Mouse (Mus musculus) G1E-ER4 (cell line): ENCODE measurements around the gene Mfsd11. TPM values are rescaled to one million over a fixed set of nuclear protein-coding genes. Genes with fewer than 3 reads are reported as not detected.

Experiments
- GATA1 ChIP-seq: IDR thresholded peaks from one replicate; pipeline ENCODE4 v1.8.0; 2012; ENCODE audit warnings: low read length, inconsistent platforms
- polyA plus RNA-seq: library from polyadenylated mRNA; stranded (reverse); fragments of >175 nt; gene quantifications from 2 replicates; pipeline ENCODE4 v1.2.3, GENCODE M21; 2012

Gene Mfsd11
- 7.1 and 7.4 TPM in 2 replicates for polyA plus RNA-seq

DNA sequence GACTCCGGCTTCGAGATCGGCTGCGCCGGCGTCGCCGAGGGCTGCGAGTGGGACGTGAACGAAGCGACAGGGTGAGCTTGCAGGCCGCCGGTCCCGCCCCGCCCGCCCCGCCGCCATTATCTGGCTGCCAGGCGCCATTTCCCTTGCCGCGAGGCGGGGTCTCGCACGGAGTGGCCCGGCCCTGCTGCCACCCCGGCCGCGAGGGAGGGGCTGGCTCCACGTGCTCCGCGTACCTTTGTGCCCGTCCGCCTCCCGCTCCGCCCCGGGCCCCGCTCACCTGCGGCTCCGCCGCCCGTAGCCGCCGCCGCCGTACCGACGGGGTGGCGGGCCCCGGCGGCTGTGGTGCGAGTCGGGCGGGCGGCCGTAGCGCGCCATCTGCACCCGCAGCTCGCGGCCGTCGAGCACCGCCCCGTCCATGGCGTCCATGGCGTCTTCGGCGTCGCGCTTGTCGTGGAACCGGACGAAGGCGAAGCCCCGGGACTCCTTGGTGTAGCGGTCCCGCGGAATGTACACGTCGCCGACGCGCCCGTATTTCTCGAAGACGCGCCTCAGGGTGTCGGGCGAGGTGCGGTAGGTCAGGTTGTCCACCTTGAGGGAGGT lies at the start of gene Mfsd11:
Gene Mfsd11 (plus strand): TSS at position 150 of the 600 bp plus-strand sequence.
- no peak for TF ChIP-seq GATA1

DNA sequence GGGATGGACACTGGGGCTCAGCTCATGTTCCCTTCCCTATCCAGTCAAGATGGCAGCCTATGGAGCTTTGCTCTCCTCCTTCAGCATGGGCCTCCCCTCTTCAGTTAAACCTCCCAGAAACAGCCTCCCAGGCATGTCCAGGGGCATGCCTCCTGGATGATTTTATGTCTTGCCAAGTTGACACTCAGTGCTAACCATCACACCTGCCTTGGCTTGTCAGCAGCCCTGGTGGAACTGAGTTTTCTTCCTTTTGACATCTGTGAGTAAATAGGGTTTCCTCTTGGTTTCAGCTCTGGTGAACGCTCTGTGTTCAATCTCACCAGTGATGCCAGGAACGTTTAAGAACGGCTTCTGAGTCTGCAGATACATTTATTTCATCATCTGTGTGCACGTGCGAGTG lies 49.5 kb upstream of the Mfsd11 start:
- no peak for TF ChIP-seq GATA1

DNA sequence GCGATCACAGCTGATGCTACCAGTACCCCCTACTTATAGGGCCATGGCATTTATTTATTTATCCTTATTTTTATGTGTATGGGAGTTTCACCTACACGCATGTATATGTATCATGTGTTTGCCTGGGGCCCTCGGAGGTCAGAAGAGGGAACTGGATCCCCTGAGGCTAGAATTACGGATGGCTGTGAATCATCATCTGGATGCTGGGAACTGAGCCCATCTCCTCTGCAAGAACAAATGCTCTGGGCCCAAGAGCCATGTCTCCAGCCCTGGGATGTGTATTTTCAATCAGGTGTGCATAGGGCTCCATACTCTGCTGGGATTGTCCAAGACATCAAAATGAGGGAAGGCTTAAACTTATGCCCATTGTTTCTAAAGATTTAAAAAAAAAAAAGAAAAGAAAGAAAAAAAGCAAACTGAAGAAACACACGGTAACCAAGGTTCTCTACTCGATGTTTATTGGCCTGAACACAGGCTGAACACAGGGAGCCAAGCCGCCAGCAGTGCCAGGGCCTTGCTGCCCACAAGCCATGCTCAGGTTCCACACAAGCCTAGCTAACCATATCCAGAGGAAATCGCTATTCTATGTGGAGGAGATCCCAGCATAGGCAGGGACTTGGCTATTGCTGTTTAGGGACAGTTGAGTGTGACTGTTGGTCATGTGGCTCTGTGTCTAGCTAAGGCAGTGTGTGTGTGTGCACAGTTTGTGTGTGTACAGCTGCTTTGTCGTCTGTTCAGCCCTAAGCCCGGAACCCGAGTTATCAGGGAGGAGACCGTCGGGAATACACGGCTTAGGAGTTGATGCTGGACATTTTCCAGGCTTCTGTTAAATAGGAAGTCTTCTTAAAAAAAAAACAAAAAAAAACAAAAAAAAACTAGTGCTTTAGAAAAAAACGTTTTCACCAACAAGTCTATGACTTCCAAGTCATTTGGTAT lies 45.8 kb upstream of the Mfsd11 start:
- TF ChIP-seq GATA1: no peak

DNA sequence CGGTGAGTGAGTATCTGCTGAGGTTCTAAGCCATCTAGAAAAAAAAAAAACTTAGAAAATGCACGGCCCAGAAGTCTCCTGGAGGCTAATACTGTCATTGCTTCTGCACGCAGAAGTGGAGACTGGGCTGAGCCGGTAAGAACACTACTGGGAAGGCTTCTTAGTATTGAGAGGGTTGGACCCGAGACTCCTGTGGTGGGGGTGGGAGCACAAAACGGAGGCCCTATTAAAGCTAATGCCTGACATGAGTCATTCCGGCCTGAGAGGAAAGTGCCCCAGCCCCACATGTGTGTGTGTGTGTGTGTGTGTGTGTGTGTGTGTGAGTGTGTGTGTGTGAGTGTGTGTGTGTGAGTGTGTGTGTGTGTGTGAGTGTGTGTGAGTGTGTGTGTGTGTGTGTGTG lies 45.1 kb upstream of the Mfsd11 start:
- TF ChIP-seq GATA1: no peak

DNA sequence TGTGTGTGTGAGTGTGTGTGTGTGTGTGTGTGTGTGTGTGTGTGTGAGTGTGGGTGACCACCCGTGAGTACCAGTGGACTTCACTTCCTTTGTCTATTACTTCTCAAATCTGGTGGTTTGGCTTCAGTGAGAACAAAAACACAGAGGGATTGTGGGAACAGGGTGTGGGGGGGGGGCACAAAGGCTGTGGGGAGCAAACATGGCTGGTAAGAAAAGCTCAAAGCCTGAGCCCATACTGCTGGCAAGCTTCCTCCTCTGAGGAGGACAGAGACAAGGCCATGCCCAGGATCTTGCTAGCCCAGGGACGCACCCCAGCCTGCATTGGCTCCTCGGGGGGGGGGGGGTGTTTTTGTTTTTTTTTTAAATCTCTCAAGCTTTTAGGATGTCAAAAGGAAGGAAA lies 44.7 kb upstream of the Mfsd11 start:
- TF ChIP-seq GATA1: no peak

DNA sequence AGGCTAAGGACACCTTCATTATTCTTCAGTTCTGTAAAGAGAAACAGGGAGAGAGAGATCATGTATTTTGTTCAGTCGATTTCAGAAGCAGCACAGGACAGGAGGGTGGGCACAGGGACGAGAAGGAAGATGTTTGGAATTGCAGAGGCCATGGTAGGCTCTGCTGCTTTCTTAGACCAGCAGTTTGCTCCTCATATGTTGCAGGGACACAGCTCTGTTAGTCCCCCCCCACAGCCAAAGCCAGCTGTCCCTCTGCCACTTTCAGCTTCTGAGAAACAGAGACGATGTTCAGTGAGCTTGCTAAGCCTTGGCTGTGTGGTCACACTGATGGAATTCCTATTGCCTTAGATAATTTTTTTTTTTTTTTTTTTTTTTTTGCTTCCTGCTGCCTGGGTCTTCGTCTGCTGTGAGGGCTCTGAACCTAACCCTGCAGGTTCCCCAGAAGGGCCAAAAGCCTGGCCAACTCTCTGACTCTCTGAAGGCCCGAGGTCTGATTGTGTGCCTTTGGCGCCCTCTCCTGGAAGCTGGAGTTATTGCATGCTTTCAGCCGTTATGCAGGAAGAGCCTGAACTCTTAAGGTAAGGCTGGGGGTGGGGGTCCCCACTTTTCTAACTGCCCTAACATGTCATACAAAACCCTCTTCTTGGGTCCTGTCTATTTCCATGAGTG lies 44.2 kb upstream of the Mfsd11 start:
- TF ChIP-seq GATA1: no peak

DNA sequence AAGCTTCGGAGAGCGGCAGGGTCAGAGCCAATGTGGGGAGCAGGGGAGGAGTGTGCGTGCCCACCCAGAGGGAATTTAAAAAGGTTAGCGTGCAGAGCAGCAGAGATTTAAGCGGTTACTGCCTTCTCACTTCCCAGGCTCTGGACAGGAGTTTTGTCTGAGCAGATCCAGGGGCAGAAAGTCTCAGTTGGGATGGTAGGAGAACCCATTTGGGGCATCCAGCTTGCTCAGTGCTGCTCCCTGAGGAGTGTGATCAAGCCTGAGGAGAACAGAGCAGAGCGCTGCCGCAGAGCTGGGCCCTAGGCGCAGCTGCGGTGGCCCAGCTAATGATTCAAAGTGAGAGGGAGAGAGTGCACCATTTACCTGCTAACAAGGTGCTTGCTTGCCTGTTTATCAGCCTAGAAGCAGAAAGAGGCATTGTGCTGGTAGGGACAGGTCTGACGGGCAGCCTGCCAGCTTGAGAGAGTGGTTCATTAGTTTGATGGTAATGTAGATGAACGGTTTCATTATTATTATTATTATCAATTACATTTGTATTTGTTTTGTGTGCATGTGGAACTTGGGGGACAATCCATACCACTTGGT lies 43.3 kb upstream of the Mfsd11 start:
- TF ChIP-seq GATA1: no peak

DNA sequence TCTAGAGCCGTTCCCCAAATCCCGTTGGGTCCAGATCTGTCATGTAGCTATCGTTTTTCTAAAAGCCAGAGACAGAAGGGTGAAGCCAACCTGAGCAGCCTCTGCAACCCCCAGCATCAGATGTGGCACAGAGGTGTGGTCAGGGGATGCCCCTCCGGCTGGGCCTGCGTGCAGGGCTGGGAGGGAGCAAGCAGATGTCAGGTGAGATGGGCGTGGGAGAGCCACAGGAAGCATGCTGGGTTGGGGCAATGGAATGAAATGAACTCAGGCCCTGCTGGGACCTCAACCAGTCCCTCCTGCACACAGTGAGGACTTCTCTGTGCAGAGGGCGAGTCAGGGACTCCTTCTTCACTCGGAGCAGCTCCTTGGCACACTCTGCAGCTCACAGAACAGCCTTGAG lies 42.7 kb upstream of the Mfsd11 start:
- TF ChIP-seq GATA1: no peak

DNA sequence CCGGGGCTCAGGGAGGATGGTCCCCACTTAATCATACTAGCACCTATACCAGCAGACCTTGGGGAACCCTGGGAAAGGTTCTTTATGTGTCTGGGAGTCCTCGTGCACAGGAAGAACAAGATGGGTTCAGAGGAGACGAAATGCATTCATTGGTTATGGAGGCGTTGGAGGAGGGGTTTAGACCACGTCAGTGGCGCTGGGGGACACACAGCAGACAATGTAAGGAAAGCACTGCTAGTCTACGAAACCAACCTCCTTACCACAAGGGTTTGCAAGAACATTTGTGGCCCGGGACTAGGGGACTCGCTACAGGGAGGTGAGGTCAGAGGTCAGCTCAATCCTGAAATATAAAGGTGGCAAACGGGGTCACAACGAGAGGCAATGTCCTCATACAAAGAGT lies 41.7 kb upstream of the Mfsd11 start:
- no peak for TF ChIP-seq GATA1

DNA sequence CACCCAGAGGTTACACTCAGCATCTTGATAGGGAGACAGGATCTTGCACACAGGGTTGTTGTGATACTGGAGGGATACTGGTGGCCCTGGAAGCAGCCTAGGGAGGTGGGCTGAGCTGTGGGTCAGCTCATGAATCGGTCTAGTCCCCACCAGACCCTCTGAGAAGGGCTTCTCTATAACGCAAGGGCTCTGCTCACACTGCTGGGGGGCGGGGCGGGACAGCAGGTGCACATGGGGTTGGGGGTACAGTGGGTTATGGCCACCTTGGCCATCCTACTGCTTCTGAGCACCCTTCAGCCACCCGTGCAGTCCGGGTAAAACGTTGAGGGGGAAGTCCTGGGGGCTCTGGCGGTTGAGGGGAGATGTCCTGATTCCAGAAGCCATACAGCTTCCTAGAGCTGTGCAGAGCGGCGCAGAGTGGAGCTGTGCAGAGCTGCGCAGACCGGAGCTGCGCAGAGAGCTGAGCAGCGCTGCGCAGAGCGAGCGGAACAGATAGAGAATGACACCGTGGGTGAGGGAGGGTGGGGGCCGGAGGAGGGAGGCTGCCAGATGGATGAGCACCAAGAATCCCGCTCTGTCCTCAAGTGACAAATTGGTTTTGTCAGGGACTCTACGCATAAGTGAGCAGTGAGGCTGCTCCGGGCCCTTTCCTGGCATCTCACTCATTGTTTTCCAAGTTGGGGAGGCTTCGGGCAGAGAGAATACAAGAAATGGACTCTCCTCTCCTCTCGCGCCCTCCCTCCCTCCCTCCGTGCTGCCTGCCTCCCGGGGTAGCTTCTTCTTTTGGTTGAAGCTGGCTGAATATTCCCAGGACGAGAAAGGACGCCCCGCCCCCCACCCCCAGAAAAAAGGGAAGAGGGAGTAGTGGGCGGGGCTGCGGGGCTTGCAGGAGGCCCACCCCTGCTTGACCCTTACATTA lies 41.0 kb upstream of the Mfsd11 start:
- no peak for TF ChIP-seq GATA1

DNA sequence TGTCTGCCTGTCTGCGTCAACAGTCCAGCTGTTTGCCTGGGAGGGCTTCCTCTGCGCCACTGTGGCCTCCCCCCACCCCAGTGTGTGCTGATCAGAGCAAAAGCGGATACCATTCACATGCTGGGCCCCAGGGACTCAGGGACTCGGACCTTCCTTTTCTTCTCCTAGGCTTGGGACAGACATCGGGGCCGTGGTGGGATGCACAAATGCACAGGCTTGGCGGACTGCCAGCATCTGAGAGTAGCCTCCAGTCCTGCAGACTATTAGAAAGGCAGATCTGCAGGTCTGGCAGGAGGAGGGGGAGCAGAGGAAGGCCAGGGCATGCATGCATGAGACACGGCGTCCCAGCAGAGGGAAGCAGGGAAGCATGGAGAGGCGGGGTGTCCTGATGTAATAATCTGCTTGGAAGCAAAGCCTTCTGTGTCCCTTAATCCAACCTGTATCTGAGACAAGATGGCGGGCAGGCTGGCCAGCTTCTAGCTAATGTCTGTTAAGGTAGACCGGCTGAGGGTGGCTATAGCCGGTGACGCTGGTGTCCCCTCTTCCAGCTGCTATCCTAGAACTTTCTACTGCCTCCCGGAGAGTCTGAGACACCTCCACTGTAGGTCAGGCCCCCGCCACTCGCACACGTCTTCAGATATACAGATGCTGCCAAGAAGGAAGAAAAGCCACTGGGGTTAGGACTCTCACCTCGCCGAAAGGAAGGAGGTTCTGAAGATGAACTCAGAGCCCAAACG lies 39.3 kb upstream of the Mfsd11 start:
- TF ChIP-seq GATA1: no peak

DNA sequence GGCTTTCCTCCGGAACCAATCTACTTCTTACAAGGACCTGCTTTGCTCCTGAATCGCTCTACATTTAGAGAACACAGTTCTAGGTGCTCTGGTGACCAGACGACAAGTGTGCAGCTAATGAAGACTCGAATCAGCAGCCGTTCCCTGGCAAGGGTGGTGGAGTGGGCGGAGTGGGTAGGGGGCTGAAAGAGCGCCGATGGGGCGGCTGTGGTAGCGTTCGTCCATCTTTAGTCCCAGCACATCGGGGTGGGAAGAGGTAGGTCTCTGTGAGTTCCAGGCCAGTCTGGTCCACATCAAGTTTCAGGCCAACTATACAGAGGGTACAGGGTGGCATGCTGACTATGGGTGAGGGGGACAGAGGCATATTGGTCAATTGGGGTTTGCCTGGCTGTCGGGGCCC lies 38.6 kb upstream of the Mfsd11 start:
- TF ChIP-seq GATA1: no peak

DNA sequence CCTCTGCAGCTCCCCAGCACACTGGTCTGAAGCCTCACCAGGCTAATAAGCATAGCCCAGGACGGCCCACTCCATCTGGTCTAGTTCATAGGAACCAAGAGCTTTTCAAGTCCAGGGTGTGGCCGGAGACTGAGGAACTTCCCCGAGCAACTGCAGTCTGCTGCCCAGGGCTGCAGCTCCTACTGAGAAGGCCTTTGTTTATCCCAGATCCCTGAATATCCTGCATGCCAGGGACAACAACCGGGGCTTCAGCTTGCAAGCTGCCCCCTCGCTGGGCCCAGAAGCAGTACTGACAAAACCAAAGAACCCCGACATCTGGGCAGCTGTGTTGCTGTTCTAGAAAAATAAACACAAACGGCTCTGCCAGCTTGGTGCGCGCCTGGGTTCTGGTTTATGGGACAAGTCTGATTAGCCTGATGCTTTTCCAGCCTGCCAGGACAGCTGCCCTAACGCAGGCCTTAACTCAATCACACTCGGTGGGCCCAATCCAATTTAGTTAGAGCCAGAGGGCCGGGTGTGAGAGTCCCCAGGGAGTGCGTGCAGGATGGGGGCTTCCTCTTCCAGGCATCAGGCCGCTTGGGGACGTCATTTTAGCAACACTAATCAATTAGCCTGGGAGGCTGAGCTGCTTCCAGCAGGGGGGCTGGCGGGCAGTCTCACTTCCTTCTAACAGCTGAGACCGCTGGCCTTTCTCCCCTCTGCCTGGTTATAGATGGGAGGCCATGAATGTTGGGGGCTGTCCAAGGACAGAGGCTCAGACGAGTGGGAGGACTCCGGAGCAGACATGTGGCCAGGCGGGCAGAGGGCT lies 38.0 kb upstream of the Mfsd11 start:
- no peak for TF ChIP-seq GATA1
